Mouse (Mus musculus) midbrain, embryonic 11.5 days (tissue): ENCODE measurements around the gene Cldn34c4. TPM values are rescaled to one million over a fixed set of nuclear protein-coding genes. Genes with fewer than 3 reads are reported as not detected.

Experiments used
- ATAC-seq: fragments of 200-750 bp; cut with Nextera tagmentation; 2 replicates; pipeline ENCODE4 v1.8.0; 2017; ENCODE audit warnings: moderate TSS enrichment, moderate library complexity; ENCODE audit not compliant: low FRiP score
- DNase-seq: peaks from one replicate; pipeline ENCODE4 v3.0.0; 2015; ENCODE audit warnings: low spot score; ENCODE audit errors: missing footprints
- H3K27ac ChIP-seq: fragments of 300-500 bp; sonication (generic); 2 replicates; pipeline ENCODE4 v1.5.1; 2014; ENCODE audit warnings: low read depth, low read length
- H3K27me3 ChIP-seq: fragments of 300-500 bp; sonication (generic); 2 replicates; pipeline ENCODE4 v1.6.1; 2014; ENCODE audit warnings: mild to moderate bottlenecking, low read length, moderate library complexity, mixed read lengths; ENCODE audit not compliant: control insufficient read depth, insufficient read depth
- H3K36me3 ChIP-seq: fragments of 300-500 bp; sonication (generic); 2 replicates; pipeline ENCODE4 v1.6.1; 2014; ENCODE audit warnings: mild to moderate bottlenecking, low read length, moderate library complexity, mixed read lengths; ENCODE audit not compliant: control insufficient read depth, insufficient read depth
- H3K4me1 ChIP-seq: fragments of 300-500 bp; sonication (generic); 2 replicates; pipeline ENCODE4 v1.6.1; 2014; ENCODE audit warnings: low read length; ENCODE audit not compliant: control insufficient read depth, insufficient read depth
- H3K4me2 ChIP-seq: fragments of 300-500 bp; sonication (generic); 2 replicates; pipeline ENCODE4 v1.6.1; 2014; ENCODE audit warnings: mild to moderate bottlenecking, moderate library complexity
- H3K4me3 ChIP-seq: fragments of 300-500 bp; sonication (generic); 2 replicates; pipeline ENCODE4 v1.5.1; 2014; ENCODE audit warnings: low read depth, low read length
- H3K9ac ChIP-seq: fragments of 300-500 bp; sonication (generic); 2 replicates; pipeline ENCODE4 v1.6.1; 2014; ENCODE audit warnings: low read length
- H3K9me3 ChIP-seq: fragments of 300-500 bp; sonication (generic); 2 replicates; pipeline ENCODE4 v1.6.1; 2016; ENCODE audit warnings: low read length; ENCODE audit not compliant: control insufficient read depth
- WGBS: fragments of 180-500 bp; shearing (Covaris S2); extraction: QIAGEN DNeasy Blood & Tissue Kit; methylation state at CpG from one replicate; pipeline ENCODE4 v1.1.7; 2014; 5-methylcytosine and 5-hydroxymethylcytosine counted together
- polyA plus RNA-seq: library from polyadenylated mRNA; unstranded; fragments of >200 nt; fragmentation: Nextera tagmentation; extraction: Ambion mirVana; gene quantifications from 2 replicates; pipeline ENCODE4 v1.2.1, GENCODE M21; 2014

Gene Cldn34c4
- not detected in 2 replicates for polyA plus RNA-seq

DNA sequence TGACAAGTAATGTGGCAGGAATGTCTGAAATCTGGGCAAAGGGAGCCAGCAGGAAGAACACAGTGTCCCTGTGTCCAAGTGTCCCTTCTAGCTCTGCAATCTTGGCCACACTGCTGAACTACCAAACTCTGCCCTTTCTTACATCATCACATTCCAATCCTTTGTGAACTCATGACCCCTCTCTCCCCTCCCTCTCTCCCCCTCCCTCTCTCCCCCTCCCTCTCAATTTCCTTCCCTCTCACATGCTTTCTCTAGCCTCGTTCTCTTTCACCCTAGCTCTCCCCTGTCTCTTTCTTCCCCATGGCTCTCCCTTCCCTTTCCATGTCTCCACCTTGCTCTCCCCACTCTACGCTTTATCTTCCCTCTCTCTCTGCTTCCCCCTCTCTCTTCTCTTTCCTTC, at the start of gene Cldn34c4:
Gene Cldn34c4, minus strand, starts transcription at position 101 of the 400 bp plus-strand sequence.
- Histone ChIP-seq H3K4me3 (no peak within 1 kb of the TSS), H3K9ac (no peak within 1 kb of the TSS), H3K4me2 (no peak within 1 kb of the TSS), H3K4me1 (no peaks in the 10 kb centered on the region), H3K36me3 (no peaks in the 10 kb centered on the region), H3K9me3 (no peaks in the 10 kb centered on the region), H3K27me3 (no peaks in the 10 kb centered on the region), H3K27ac (no peak within 1 kb of the TSS)
- ATAC-seq (no peak), DNase-seq (no peak)
- WGBS, result 55% methylated on average over 2 of the region's 2 CpGs

DNA sequence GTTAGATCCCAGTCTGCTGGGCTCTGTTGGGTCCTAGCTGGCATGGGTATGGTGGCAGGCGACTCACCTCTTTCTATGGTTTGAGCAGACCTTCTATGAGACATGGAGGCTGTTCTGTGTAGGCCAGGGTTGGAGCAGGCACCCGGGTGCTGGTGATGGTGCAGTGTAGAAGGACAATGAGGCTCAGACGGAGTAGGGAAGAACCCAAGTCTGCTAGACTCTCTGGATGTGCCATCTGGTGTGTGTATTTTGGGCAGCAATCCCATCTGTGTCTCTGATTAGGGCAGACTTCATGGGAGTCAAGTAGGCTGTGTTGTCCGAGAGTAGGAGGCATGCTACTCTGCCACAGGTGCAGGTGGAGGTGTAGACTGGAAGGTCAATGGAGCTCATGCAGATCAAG, 10.7 kb upstream of the Cldn34c4 start:
- Histone ChIP-seq H3K4me2 (no peak overlapping the region), H3K36me3 (no peaks in the 10 kb centered on the region), H3K4me1 (no peaks in the 10 kb centered on the region), H3K27me3 (no peaks in the 10 kb centered on the region), H3K4me3 (no peak overlapping the region), H3K27ac (no peak overlapping the region), H3K9me3 (no peaks in the 10 kb centered on the region), H3K9ac (no peak overlapping the region)
- no peak for ATAC-seq
- 80% methylated on average over 4 of the region's 4 CpGs for WGBS
- no peak for DNase-seq
